Mouse (Mus musculus) erythroblast, embryonic 14.5 days (primary cell): ENCODE measurements around the gene Cab39l.

Source experiments
- GATA1 ChIP-seq: IDR thresholded peaks from 2 replicates; pipeline ENCODE4 v1.6.1; 2012; ENCODE audit warnings: low read length, inconsistent platforms, mixed read lengths
- TAL1 ChIP-seq: IDR thresholded peaks from 3 replicates; pipeline ENCODE4 v1.6.1; 2012; ENCODE audit warnings: low read length, inconsistent platforms, mixed read lengths

DNA sequence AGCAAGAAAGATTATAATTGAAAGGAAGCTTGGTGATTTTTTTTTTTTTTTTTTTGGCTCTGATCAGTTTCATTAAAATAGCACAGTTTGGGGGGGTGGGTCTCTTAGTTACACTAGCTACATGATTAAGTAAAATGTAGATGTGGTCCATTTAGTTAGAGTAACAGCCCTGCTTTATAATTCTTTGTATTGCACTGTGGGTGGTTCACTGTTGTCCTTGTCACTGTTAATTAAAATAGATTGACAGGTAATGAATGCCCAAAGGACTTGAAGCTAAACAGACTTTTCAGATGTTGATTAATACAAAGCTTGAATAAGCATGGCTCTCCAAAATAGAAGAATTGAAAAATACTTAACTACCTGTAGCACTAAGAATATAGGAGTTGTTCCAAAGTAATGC is 93.1 kb downstream of the Cab39l start:
- no peak for TF ChIP-seq GATA1
- TF ChIP-seq TAL1 = no peak
